Comparison of ENCODE assay signal across 15 mouse cellular contexts in the genomic region with DNA sequence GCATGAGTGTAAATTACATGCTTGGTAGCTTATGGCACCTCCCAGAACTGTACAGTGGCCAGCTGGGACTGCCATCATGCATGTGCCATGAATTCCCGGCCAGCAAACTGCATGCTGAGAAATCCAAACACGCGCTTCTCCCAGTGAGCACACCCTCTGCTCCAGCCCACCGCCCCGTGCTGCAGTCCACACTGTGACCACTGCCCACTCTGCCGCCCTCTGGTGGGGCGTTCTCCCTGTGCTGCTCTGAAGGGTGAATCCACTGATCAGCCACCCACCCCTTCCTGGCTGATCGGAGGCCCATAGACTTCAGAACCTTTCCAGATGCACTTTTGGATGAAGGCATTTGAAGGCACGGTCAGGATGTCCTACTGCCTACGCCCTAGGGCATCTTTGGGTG. TPM values are rescaled to one million over a fixed set of nuclear protein-coding genes. Genes with fewer than 3 reads are reported as not detected.
DNase-seq lines count a peak whose midpoint lies in the region; ATAC-seq and TF ChIP-seq lines count a peak whose summit lies in the region.
"Had no signal": no experiment of that assay in that cellular context is flagged by ENCODE, and none has a peak within 500 bp of the region (broad histone marks: within the 10 kb centered on the region; RNA-seq: fewer than 3 reads in every experiment).

No protein-coding gene starts in this region.

- H3K9ac ChIP-seq in embryonic facial prominence, embryonic 11.5 days (replicated peaks; ENCODE audit: low read length), result no peak overlapping the region
- H3K9ac ChIP-seq in midbrain, embryonic 15.5 days, result no peak overlapping the region
- H3K9ac ChIP-seq: liver, embryonic 15.5 days; midbrain, embryonic 12.5 days; neural tube, embryonic 15.5 days had no signal

- H3K36me3 ChIP-seq in embryonic facial prominence, embryonic 11.5 days (replicated peaks; ENCODE audit: control insufficient read depth, insufficient read depth, low read depth, low read length), result no peaks in the 10 kb centered on the region
- no peaks in the 10 kb centered on the region for H3K36me3 ChIP-seq in embryonic facial prominence, embryonic 10.5 days (replicated peaks)
- no peaks in the 10 kb centered on the region for H3K36me3 ChIP-seq in midbrain, embryonic 15.5 days (replicated peaks)
- H3K36me3 ChIP-seq: liver, embryonic 15.5 days; midbrain, embryonic 12.5 days; neural tube, embryonic 15.5 days had no signal

- ATAC-seq in embryonic facial prominence, embryonic 11.5 days (replicated peaks; ENCODE audit: insufficient number of reproducible peaks, low FRiP score, low TSS enrichment, low read depth), result peak; percentile 44; the same call in 1 of the 2 replicates
- no peak; the same call in 1 of the 2 replicates for ATAC-seq in midbrain, embryonic 15.5 days (replicated peaks)
- ATAC-seq: CD4-positive, CD25-positive, alpha-beta regulatory T cell, adult 4 months; intestine, embryonic 16.5 days had no signal

- DNase-seq in embryonic facial prominence, embryonic 11.5 days (ENCODE audit: low spot score), result no peak
- no peak for DNase-seq in embryonic facial prominence, embryonic 10.5 days (ENCODE audit: low spot score)
- DNase-seq in left cerebral cortex, adult 2 months (ENCODE audit: extremely low spot score in 1 of 2, low spot score in 2 of 2), result peak in 1 of 2 experiments; percentile 25
- DNase-seq in left cerebral cortex, adult 11 months (ENCODE audit: low spot score), result no peak
- DNase-seq in thymus, postnatal 14 days, result peak; percentile 5
- DNase-seq in thymus, adult 18-20 months, result no peak
- no peak for DNase-seq in ovary, postnatal 36 days (ENCODE audit: low spot score)
- DNase-seq: heart, adult 2 months had no signal

- H3K9me3 ChIP-seq in embryonic facial prominence, embryonic 11.5 days (replicated peaks; ENCODE audit: control insufficient read depth, low read length), result no peaks in the 10 kb centered on the region
- no peaks in the 10 kb centered on the region for H3K9me3 ChIP-seq in embryonic facial prominence, embryonic 10.5 days
- H3K9me3 ChIP-seq in midbrain, embryonic 15.5 days, result no peaks in the 10 kb centered on the region
- H3K9me3 ChIP-seq: liver, embryonic 15.5 days; midbrain, embryonic 12.5 days; neural tube, embryonic 15.5 days had no signal

- no peak overlapping the region for H3K4me3 ChIP-seq in embryonic facial prominence, embryonic 11.5 days (ENCODE audit: low read depth, low read length)
- no peak overlapping the region for H3K4me3 ChIP-seq in embryonic facial prominence, embryonic 10.5 days
- no peak overlapping the region for H3K4me3 ChIP-seq in left cerebral cortex, adult 2 months
- no peak overlapping the region for H3K4me3 ChIP-seq in midbrain, embryonic 15.5 days
- H3K4me3 ChIP-seq: heart, adult 2 months; liver, embryonic 15.5 days; midbrain, embryonic 12.5 days; neural tube, embryonic 15.5 days had no signal

- no peaks in the 10 kb centered on the region for H3K27me3 ChIP-seq in embryonic facial prominence, embryonic 11.5 days (ENCODE audit: control insufficient read depth, insufficient read depth, low read length)
- no peaks in the 10 kb centered on the region for H3K27me3 ChIP-seq in embryonic facial prominence, embryonic 10.5 days (replicated peaks; ENCODE audit: low read depth, poor library complexity, severe bottlenecking)
- no peaks in the 10 kb centered on the region for H3K27me3 ChIP-seq in midbrain, embryonic 15.5 days (replicated peaks)
- H3K27me3 ChIP-seq: liver, embryonic 15.5 days; midbrain, embryonic 12.5 days; neural tube, embryonic 15.5 days had no signal

- H3K4me2 ChIP-seq in embryonic facial prominence, embryonic 11.5 days (ENCODE audit: low read depth, low read length), result no peak overlapping the region
- H3K4me2 ChIP-seq in midbrain, embryonic 15.5 days, result no peak overlapping the region
- H3K4me2 ChIP-seq: liver, embryonic 15.5 days; midbrain, embryonic 12.5 days; neural tube, embryonic 15.5 days had no signal

- intact Hi-C loops in left cerebral cortex, adult 2 months (cut with DNase I), result no loop called here

- H3K27ac ChIP-seq in embryonic facial prominence, embryonic 11.5 days (replicated peaks; ENCODE audit: low read depth, low read length), result no peak overlapping the region
- H3K27ac ChIP-seq in embryonic facial prominence, embryonic 10.5 days (replicated peaks), result no peak overlapping the region
- peak overlapping the region; percentile 86 for H3K27ac ChIP-seq in left cerebral cortex, adult 2 months
- no peak overlapping the region for H3K27ac ChIP-seq in midbrain, embryonic 15.5 days
- H3K27ac ChIP-seq: heart, adult 2 months; liver, embryonic 15.5 days; midbrain, embryonic 12.5 days; neural tube, embryonic 15.5 days had no signal

- peak; percentile 45 for TF ChIP-seq CTCF in left cerebral cortex, adult 2 months (IDR thresholded peaks at IDR 0.05)

- 78% methylated on average over 10 of the region's 10 CpGs for WGBS in embryonic facial prominence, embryonic 11.5 days
- 79% methylated on average over 10 of the region's 10 CpGs for WGBS in embryonic facial prominence, embryonic 10.5 days
- WGBS in midbrain, embryonic 15.5 days, result 83% methylated on average over 10 of the region's 10 CpGs

- no peaks in the 10 kb centered on the region for H3K4me1 ChIP-seq in embryonic facial prominence, embryonic 11.5 days (ENCODE audit: control insufficient read depth, insufficient read depth, low read length)
- H3K4me1 ChIP-seq in embryonic facial prominence, embryonic 10.5 days, result no peaks in the 10 kb centered on the region
- H3K4me1 ChIP-seq in midbrain, embryonic 15.5 days, result peaks cover 5% of the 10 kb centered on the region; the same call in 1 of the 2 replicates
- H3K4me1 ChIP-seq: liver, embryonic 15.5 days; midbrain, embryonic 12.5 days had no signal

RNA-seq across cellular contexts. Expression of a gene that starts 44.6 kb away (rescaled TPM):
- polyA plus RNA-seq in embryonic facial prominence, embryonic 11.5 days (2014; fragmentation: Nextera tagmentation; extraction: Ambion mirVana), result 0.14 TPM in 1 of 2 replicates, not detected in the other
- polyA plus RNA-seq in embryonic facial prominence, embryonic 10.5 days (2016; fragmentation: Nextera tagmentation; extraction: Ambion mirVana), result 0.22 TPM in 1 of 2 replicates, not detected in the other
- 10 to 100 TPM; 26.7 to 27.7 TPM for total RNA-seq in left cerebral cortex, adult 2 months (2021)
- polyA plus RNA-seq in midbrain, embryonic 15.5 days (2015; fragmentation: Nextera tagmentation; extraction: Ambion mirVana), result 26.7 and 27.3 TPM in 2 replicates
- total RNA-seq: heart, adult 2 months had no signal
- polyA plus RNA-seq: CD4-positive, CD25-positive, alpha-beta regulatory T cell, adult 4 months; embryonic facial prominence, embryonic 14.5 days; intestine, embryonic 16.5 days had no signal

Comparison
In these comparisons a context has a peak if more than half of its experiments do, and no peak if none do; other contexts are left out.
1. RNA of a gene that starts 44.6 kb away (polyA plus RNA-seq): 26.7 to 27.3 TPM in midbrain, embryonic 15.5 days; 0.22 TPM in embryonic facial prominence, embryonic 10.5 days and 0.14 TPM in embryonic facial prominence, embryonic 11.5 days; every median in the first group is over 10 times any median in the second.